Mouse (Mus musculus) limb, embryonic 10.5 days (tissue): Measurements from ENCODE around the gene Scn5a. TPM values are rescaled to one million over a fixed set of nuclear protein-coding genes. Genes with fewer than 3 reads are reported as not detected.

ENCODE experiments used
- DNase-seq: peaks from one replicate; pipeline ENCODE4 v3.0.0-alpha.2; 2017; ENCODE audit warnings: low spot score
- H3K27ac ChIP-seq: fragments of 300-500 bp; sonication (generic); 2 replicates; pipeline ENCODE4 v1.5.1; 2016; ENCODE audit warnings: mild to moderate bottlenecking
- H3K27me3 ChIP-seq: fragments of 300-500 bp; sonication (generic); 2 replicates; pipeline ENCODE4 v1.6.1; 2016; ENCODE audit warnings: low read depth, mild to moderate bottlenecking; ENCODE audit not compliant: poor library complexity, severe bottlenecking
- H3K36me3 ChIP-seq: fragments of 300-500 bp; sonication (generic); 2 replicates; pipeline ENCODE4 v1.6.1; 2016; ENCODE audit warnings: mild to moderate bottlenecking, moderate library complexity
- H3K4me1 ChIP-seq: fragments of 300-500 bp; sonication (generic); 2 replicates; pipeline ENCODE4 v1.6.1; 2016
- H3K4me3 ChIP-seq: fragments of 300-500 bp; sonication (generic); 2 replicates; pipeline ENCODE4 v1.5.1; 2016; ENCODE audit warnings: mild to moderate bottlenecking, moderate library complexity
- H3K9me3 ChIP-seq: fragments of 300-500 bp; sonication (generic); replicated peaks from 2 replicates; pipeline ENCODE4 v1.6.1; 2016; ENCODE audit warnings: mild to moderate bottlenecking
- WGBS: fragments of 180-500 bp; shearing (Covaris S2); methylation state at CpG from one replicate; pipeline ENCODE4 v1.1.7; 2016; 5-methylcytosine and 5-hydroxymethylcytosine counted together
- polyA plus RNA-seq: library from polyadenylated mRNA; unstranded; fragments of >200 nt; fragmentation: Nextera tagmentation; extraction: Ambion mirVana; gene quantifications from 2 replicates; pipeline ENCODE4 v1.2.1, GENCODE M21; 2016

Gene Scn5a
- polyA plus RNA-seq, 1 experiment from 2014 or later, result 0.10 TPM

GRCm38 (mm10) chr9:119578311-119578635 lies 543 bp downstream of the Scn5a start:
- WGBS, result under 1% methylated on average over 24 of the region's 24 CpGs
- peaks cover 94% of the 10 kb centered on the region for H3K27me3 ChIP-seq
- peak overlapping the region; percentile 68 for H3K4me3 ChIP-seq
- H3K36me3 ChIP-seq, result no peaks in the 10 kb centered on the region
- no peak for DNase-seq
- H3K27ac ChIP-seq, result peak overlapping the region; percentile 32
- H3K9me3 ChIP-seq, result no peaks in the 10 kb centered on the region
- peaks cover 20% of the 10 kb centered on the region for H3K4me1 ChIP-seq

- DNase-seq, result no peak
- H3K36me3 ChIP-seq, result no peaks in the 10 kb centered on the region
- WGBS, result 80% methylated on average over 2 of the region's 2 CpGs
- H3K9me3 ChIP-seq, result no peaks in the 10 kb centered on the region
- no peak overlapping the region for H3K27ac ChIP-seq
- peaks cover 23% of the 10 kb centered on the region for H3K4me1 ChIP-seq
- H3K27me3 ChIP-seq, result peaks cover 99% of the 10 kb centered on the region
- H3K4me3 ChIP-seq, result no peak overlapping the region
These were observed 1.8 kb downstream of the Scn5a start for GRCm38 (mm10) chr9:119576977-119577376.

- H3K9me3 ChIP-seq, result no peaks in the 10 kb centered on the region
- H3K27me3 ChIP-seq, result peaks cover 99% of the 10 kb centered on the region
- peaks cover 34% of the 10 kb centered on the region for H3K4me1 ChIP-seq
- H3K4me3 ChIP-seq, result no peak overlapping the region
- WGBS, result 55% methylated on average over 9 of the region's 9 CpGs
- H3K27ac ChIP-seq, result no peak overlapping the region
- H3K36me3 ChIP-seq, result no peaks in the 10 kb centered on the region
- DNase-seq, result no peak
These were observed 3.1 kb downstream of the Scn5a start for GRCm38 (mm10) chr9:119575732-119576131.

- Histone ChIP-seq H3K27me3 (peaks cover 100% of the 10 kb centered on the region), H3K9me3 (no peaks in the 10 kb centered on the region), H3K36me3 (no peaks in the 10 kb centered on the region), H3K27ac (no peak overlapping the region), H3K4me3 (no peak overlapping the region), H3K4me1 (peaks cover 36% of the 10 kb centered on the region)
- WGBS, result 79% methylated on average over 7 of the region's 7 CpGs
- no peak for DNase-seq
These were observed 4.5 kb downstream of the Scn5a start for GRCm38 (mm10) chr9:119574366-119574765.

DNA sequence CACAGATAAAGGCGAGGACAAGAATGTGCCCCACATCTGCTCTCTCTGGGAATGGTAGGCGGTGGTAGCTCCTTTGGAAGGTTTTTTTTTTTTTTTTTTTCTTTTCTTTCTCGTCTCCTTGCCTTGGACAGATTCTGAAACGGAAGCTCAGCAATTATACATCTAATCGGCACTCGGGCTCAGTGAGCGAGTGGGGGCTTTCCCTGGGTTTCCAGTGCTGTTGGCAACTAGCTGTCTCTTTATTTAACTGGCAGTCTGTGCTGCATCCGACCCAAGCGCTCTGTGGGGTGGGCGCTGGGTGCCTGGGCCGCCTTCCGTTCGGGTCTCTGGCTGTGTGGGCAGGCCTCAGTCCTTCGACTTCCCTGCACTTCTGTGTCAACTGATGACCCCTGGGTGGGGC lies 5.8 kb downstream of the Scn5a start:
- 49% methylated on average over 14 of the region's 14 CpGs for WGBS
- Histone ChIP-seq H3K27ac (no peak overlapping the region), H3K36me3 (no peaks in the 10 kb centered on the region), H3K9me3 (no peaks in the 10 kb centered on the region), H3K4me1 (peaks cover 23% of the 10 kb centered on the region), H3K4me3 (no peak overlapping the region), H3K27me3 (peaks cover 99% of the 10 kb centered on the region)
- DNase-seq, result no peak

DNA sequence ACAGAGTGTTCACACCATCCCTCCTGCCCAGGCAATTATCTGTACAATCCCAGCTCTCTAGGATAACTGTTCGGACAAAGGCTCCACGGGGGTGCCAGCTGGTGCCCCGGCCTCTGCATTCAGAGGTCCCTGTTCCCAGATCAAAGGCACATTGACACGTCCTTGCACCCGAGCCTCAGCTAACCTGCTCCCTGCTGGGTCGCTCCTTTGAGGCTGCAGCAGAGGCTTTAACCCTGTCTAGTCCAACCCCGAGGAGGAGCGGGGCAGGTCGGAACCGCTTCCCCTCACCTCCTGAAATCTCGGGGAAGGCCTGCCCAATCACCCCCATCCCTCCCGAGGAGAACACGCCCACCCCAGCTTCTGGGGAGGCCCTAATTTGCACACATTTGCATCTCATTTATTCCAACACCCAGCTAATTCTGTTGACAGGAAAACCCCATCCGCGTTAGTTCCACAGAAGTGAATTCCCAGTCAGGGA lies 7.4 kb downstream of the Scn5a start:
- Histone ChIP-seq H3K4me3 (peak overlapping the region; percentile 19; the same call in 1 of the 2 replicates), H3K27ac (no peak overlapping the region), H3K9me3 (no peaks in the 10 kb centered on the region), H3K27me3 (peaks cover 99% of the 10 kb centered on the region), H3K4me1 (peaks cover 23% of the 10 kb centered on the region), H3K36me3 (no peaks in the 10 kb centered on the region)
- no peak for DNase-seq
- under 1% methylated on average over 15 of the region's 15 CpGs for WGBS

GRCm38 (mm10) chr9:119570652-119571051 lies 8.2 kb downstream of the Scn5a start:
- no peak overlapping the region for H3K27ac ChIP-seq
- peaks cover 99% of the 10 kb centered on the region for H3K27me3 ChIP-seq
- no peak for DNase-seq
- 16% methylated on average over 9 of the region's 9 CpGs for WGBS
- H3K9me3 ChIP-seq, result no peaks in the 10 kb centered on the region
- H3K36me3 ChIP-seq, result no peaks in the 10 kb centered on the region
- no peak overlapping the region for H3K4me3 ChIP-seq
- H3K4me1 ChIP-seq, result peaks cover 25% of the 10 kb centered on the region

DNA sequence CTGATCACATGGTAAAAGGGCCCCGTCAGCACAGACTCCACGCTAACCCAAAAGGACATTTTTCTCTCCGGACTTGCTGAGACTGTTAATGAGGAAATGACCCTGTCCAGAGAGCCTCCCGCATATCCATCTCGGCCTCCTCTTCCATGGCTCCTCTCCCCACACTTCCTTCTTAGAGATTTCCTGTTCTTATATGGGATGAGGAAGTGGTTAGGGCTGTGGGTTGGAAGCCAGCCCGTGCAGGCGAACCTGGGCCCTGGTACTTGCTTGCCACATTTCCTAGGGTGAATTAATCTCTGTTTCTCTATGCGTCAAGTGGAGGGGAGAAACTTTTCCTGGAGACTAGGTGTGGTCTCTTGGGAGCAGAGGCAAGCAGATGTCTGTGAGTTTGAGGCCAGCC lies 10.1 kb downstream of the Scn5a start:
- H3K27me3 ChIP-seq, result peaks cover 93% of the 10 kb centered on the region
- no peak overlapping the region for H3K27ac ChIP-seq
- WGBS, result 88% methylated on average over 8 of the region's 8 CpGs
- DNase-seq, result no peak
- H3K36me3 ChIP-seq, result no peaks in the 10 kb centered on the region
- H3K4me3 ChIP-seq, result no peak overlapping the region
- H3K4me1 ChIP-seq, result peaks cover 25% of the 10 kb centered on the region
- H3K9me3 ChIP-seq, result no peaks in the 10 kb centered on the region

GRCm38 (mm10) chr9:119567800-119568199 lies 11.0 kb downstream of the Scn5a start:
- Histone ChIP-seq H3K27ac (no peak overlapping the region), H3K4me1 (peaks cover 29% of the 10 kb centered on the region), H3K27me3 (peaks cover 90% of the 10 kb centered on the region), H3K36me3 (no peaks in the 10 kb centered on the region), H3K4me3 (no peak overlapping the region), H3K9me3 (no peaks in the 10 kb centered on the region)
- WGBS, result 85% methylated on average over 5 of the region's 5 CpGs
- no peak for DNase-seq

DNA sequence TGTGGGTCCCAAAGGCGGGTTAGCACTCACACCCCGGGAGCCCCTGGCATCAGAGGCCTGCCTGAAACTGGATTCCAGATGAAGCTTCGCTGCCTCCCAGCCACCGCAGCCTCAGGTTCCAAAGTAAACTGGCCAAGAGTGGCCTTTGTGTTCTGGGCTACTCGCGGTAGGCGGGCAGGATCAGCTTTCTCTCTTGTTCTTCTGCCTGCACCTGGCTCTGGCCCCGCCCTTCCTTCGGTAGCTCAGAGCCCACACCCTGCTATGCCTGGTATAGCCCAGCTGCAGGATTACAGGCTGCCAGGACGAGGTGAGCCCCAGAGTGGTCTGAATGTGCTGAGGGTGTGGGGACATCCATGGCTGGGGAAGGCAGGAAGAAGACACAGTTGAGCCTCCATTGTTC lies 12.6 kb downstream of the Scn5a start:
- no peak for DNase-seq
- H3K27ac ChIP-seq, result no peak overlapping the region
- WGBS, result 6% methylated on average over 10 of the region's 10 CpGs

GRCm38 (mm10) chr9:119564803-119565202 lies 14.0 kb downstream of the Scn5a start:
- Histone ChIP-seq H3K4me1 (peaks cover 43% of the 10 kb centered on the region), H3K9me3 (no peaks in the 10 kb centered on the region), H3K4me3 (no peak overlapping the region), H3K27ac (no peak overlapping the region), H3K36me3 (no peaks in the 10 kb centered on the region), H3K27me3 (peaks cover 67% of the 10 kb centered on the region)
- DNase-seq, result no peak
- 82% methylated on average over 6 of the region's 6 CpGs for WGBS

More for the DNA sequence above, 12.6 kb downstream of the Scn5a start:
- Histone ChIP-seq H3K9me3 (no peaks in the 10 kb centered on the region), H3K4me1 (peaks cover 36% of the 10 kb centered on the region), H3K27me3 (peaks cover 81% of the 10 kb centered on the region), H3K36me3 (no peaks in the 10 kb centered on the region), H3K4me3 (no peak overlapping the region)

DNA sequence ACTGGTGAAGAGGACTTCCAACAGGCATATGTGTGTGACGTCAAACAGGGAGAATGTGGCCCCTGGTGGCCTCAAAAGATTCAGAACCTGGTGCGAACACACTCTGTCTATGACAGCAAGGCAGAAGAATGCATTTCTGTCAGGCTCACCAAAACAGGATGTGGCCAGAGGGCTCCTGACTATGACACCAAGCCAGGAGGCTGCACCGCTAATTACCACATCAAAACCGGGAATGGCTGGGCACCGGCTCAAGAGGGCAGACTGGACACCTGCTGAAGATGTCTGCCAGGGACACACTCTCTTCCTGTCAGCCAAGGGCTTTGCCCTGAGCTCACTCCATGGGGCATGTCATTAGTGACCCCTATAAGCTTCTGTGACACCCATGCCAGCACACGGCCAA lies 15.2 kb downstream of the Scn5a start:
- no peak for DNase-seq
- H3K4me1 ChIP-seq, result peaks cover 54% of the 10 kb centered on the region
- no peak overlapping the region for H3K27ac ChIP-seq
- H3K36me3 ChIP-seq, result no peaks in the 10 kb centered on the region
- H3K27me3 ChIP-seq, result peaks cover 55% of the 10 kb centered on the region
- 80% methylated on average over 6 of the region's 6 CpGs for WGBS
- no peak overlapping the region for H3K4me3 ChIP-seq
- H3K9me3 ChIP-seq, result no peaks in the 10 kb centered on the region

GRCm38 (mm10) chr9:119562256-119562655 lies 16.6 kb downstream of the Scn5a start:
- H3K36me3 ChIP-seq, result no peaks in the 10 kb centered on the region
- H3K9me3 ChIP-seq, result no peaks in the 10 kb centered on the region
- H3K4me1 ChIP-seq, result peaks cover 60% of the 10 kb centered on the region
- 75% methylated on average over 12 of the region's 12 CpGs for WGBS
- peaks cover 43% of the 10 kb centered on the region for H3K27me3 ChIP-seq
- no peak overlapping the region for H3K27ac ChIP-seq
- H3K4me3 ChIP-seq, result no peak overlapping the region
- no peak for DNase-seq

DNA sequence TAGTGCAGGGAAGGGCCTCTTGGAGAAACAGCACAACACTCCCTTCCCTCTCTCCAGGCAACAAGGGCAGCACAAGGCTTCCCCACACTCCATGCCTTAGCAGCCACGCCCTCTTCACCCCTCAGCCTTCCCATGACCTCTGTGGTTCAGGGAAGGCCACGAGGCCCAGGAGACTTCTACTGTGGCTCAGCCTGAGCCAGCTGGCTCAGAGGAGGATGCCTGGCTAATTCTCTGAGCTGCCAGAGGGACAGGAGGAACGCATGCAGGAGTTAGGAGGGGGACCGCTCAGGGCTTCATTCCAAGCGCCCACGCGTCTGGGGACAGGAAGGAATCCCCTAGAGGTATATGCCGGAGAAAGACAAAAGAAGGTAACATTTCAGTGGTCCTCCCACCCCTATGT lies 17.1 kb downstream of the Scn5a start:
- Histone ChIP-seq H3K27me3 (peaks cover 38% of the 10 kb centered on the region), H3K36me3 (no peaks in the 10 kb centered on the region), H3K9me3 (no peaks in the 10 kb centered on the region), H3K4me3 (no peak overlapping the region), H3K4me1 (peaks cover 60% of the 10 kb centered on the region), H3K27ac (0 out of 2 replicates have a peak overlapping the region, but pooled peaks have one; percentile 19)
- DNase-seq, result no peak
- 64% methylated on average over 8 of the region's 8 CpGs for WGBS
